Mouse (Mus musculus): ENCODE measurements at regions not wholly inside any gene's neighbourhood (a gene's known extent, or its start where the extent isn't known, plus 50 kb on each side); places are given as distances from the start of the nearest gene placed in this dataset.
A peak's percentile ranks its signal among the peaks of the same experiment; 100 is the strongest.

- no peak for TF ChIP-seq POLR2A (IDR thresholded peaks at IDR 0.05; ENCODE audit: borderline replicate concordance, extremely low read depth, insufficient read depth, insufficient read length, poor library complexity, severe bottlenecking)
- TF ChIP-seq CTCF (IDR thresholded peaks at IDR 0.05; ENCODE audit: borderline replicate concordance, extremely low read depth, insufficient read depth, insufficient read length) = no peak
- peak; percentile 95 for DNase-seq (ENCODE audit: low read depth)
These were observed 69.5 kb downstream of the Ephb3 start for GRCm38 (mm10) chr16:21274012-21274528.

GRCm38 (mm10) chr16:21277789-21278342 is 73.3 kb downstream of the Ephb3 start:
- no peak for DNase-seq (ENCODE audit: low read depth)
- TF ChIP-seq CTCF (IDR thresholded peaks at IDR 0.05; ENCODE audit: borderline replicate concordance, extremely low read depth, insufficient read depth, insufficient read length) (no peak), POLR2A (IDR thresholded peaks at IDR 0.05; ENCODE audit: borderline replicate concordance, extremely low read depth, insufficient read depth, insufficient read length, poor library complexity, severe bottlenecking) (no peak)

DNA sequence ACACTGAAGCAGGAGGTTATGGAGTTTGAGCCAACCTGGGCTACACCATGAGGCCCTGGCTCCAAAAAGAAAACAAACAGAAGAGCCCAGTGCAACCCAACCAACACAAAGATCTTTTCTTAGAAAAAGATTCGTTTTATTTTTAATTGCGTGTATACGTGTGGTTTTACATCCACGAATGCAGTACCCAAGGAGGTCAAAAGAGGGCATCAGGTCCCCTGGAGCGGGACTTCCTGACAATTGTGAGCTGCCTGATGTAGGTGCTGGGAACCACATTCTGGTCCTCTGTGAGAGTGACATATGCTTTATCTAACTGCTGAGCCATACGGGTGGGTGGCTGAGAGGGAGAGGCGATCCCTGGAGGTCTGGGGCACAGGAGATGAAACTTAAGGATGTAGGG is 73.8 kb downstream of the Ephb3 start:
- TF ChIP-seq POLR2A (IDR thresholded peaks at IDR 0.05; ENCODE audit: borderline replicate concordance, extremely low read depth, insufficient read depth, insufficient read length, poor library complexity, severe bottlenecking) (no peak), CTCF (IDR thresholded peaks at IDR 0.05; ENCODE audit: borderline replicate concordance, extremely low read depth, insufficient read depth, insufficient read length) (no peak)
- no peak for DNase-seq (ENCODE audit: low read depth)

GRCm38 (mm10) chr16:21280200-21280627 is 75.7 kb downstream of the Ephb3 start:
- TF ChIP-seq CTCF (IDR thresholded peaks at IDR 0.05; ENCODE audit: borderline replicate concordance, extremely low read depth, insufficient read depth, insufficient read length) = no peak
- no peak for TF ChIP-seq POLR2A (IDR thresholded peaks at IDR 0.05; ENCODE audit: borderline replicate concordance, extremely low read depth, insufficient read depth, insufficient read length, poor library complexity, severe bottlenecking)
- no peak for DNase-seq (ENCODE audit: low read depth)

DNA sequence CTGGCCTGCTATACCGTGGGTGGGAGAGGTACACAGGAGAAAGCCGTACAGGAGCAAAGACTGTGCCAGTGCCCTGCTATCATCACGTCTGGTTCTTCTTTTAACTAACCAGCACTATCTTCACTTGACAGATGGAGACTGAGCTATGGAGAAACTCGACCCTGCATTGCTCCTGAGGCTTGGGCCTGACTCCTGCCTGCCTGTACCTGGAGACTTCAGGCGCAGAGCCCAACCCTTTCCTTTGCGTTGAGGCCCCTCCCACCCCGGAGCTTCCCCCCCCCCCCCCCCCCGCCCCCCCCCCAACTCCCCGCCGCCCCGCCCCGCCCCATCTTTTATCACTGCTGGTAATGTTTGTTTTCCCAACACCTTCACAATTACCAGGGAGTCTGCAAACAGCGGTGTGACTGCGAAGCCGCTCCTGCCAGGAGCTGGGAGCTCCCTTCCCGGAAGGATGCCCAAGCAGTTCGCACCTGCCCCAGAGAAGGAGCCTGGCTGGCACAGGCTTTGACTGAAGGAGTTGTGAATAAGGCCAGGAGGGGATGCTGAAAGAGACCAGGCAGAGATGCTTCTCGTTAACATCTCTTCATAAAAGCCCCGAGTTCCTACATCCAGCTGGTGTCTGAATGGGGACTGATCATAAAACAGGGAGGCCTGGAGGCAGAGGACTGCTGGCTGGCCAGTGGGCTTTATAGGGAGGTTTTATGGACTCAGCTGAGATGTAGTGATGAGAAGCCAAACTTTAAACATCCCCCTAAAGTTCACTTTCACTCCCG is 77.6 kb downstream of the Ephb3 start:
- no peak for TF ChIP-seq POLR2A (IDR thresholded peaks at IDR 0.05; ENCODE audit: borderline replicate concordance, extremely low read depth, insufficient read depth, insufficient read length, poor library complexity, severe bottlenecking)
- TF ChIP-seq CTCF (IDR thresholded peaks at IDR 0.05; ENCODE audit: borderline replicate concordance, extremely low read depth, insufficient read depth, insufficient read length) = no peak

DNA sequence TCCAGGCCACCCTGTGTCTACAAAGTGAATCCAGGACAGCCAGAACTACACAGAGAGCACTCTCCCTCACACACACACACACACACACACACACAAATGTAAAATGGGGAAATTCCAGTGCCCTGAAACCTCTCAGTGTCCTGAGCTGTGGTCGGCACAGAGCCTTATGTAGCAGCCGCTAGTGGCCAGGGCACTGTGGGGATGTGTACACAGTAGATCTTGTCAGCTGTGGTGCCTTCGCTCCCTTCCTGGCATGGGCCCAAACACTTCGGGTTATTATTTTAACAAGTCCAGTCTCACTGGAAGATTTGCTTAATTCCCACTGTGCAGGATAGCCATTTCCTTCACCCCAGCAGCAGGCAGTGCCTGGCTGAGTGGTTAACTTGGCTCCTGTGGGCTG is 81.5 kb downstream of the Ephb3 start:
- TF ChIP-seq CTCF (IDR thresholded peaks at IDR 0.05; ENCODE audit: borderline replicate concordance, extremely low read depth, insufficient read depth, insufficient read length) = no peak
- peak; percentile 35 for DNase-seq (ENCODE audit: low read depth)

More for the DNA sequence above, 77.6 kb downstream of the Ephb3 start:
- DNase-seq (ENCODE audit: low read depth) = peak; percentile 49

- peak; percentile 87 for DNase-seq (ENCODE audit: low read depth)
These were observed 85.0 kb downstream of the Ephb3 start for GRCm38 (mm10) chr16:21289528-21289927.

GRCm38 (mm10) chr16:21293010-21293409 is 88.5 kb downstream of the Ephb3 start:
- TF ChIP-seq POLR2A (IDR thresholded peaks at IDR 0.05; ENCODE audit: borderline replicate concordance, extremely low read depth, insufficient read depth, insufficient read length, poor library complexity, severe bottlenecking) = no peak
- TF ChIP-seq CTCF (IDR thresholded peaks at IDR 0.05; ENCODE audit: borderline replicate concordance, extremely low read depth, insufficient read depth, insufficient read length) = 0 out of 2 replicates have a peak, but pooled peaks have one; percentile 3
- no peak for DNase-seq (ENCODE audit: low read depth)

More at GRCm38 (mm10) chr16:21289528-21289927, 85.0 kb downstream of the Ephb3 start:
- TF ChIP-seq CTCF (IDR thresholded peaks at IDR 0.05; ENCODE audit: borderline replicate concordance, extremely low read depth, insufficient read depth, insufficient read length) (no peak), POLR2A (IDR thresholded peaks at IDR 0.05; ENCODE audit: borderline replicate concordance, extremely low read depth, insufficient read depth, insufficient read length, poor library complexity, severe bottlenecking) (no peak)

DNA sequence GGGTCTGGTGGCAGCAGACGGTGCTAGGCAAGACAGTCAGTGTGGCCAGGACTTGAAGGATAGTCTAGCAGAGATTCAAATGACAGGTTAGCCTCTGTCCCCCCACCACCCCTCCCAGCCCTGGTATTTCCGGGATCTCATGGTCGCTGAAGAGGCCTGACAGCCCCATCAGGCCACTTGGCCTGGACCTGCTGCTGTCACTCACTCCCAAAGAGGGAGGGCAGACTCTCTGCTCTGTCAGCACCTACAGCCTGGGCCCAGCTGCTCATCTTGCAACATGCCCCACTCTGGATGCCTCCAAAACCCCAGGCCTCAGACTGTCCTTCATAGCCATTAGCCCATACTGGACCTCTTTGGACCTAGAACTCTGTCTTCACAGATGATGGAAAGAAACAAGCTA is 89.0 kb downstream of the Ephb3 start:
- TF ChIP-seq CTCF (IDR thresholded peaks at IDR 0.05; ENCODE audit: borderline replicate concordance, extremely low read depth, insufficient read depth, insufficient read length) (no peak), POLR2A (IDR thresholded peaks at IDR 0.05; ENCODE audit: borderline replicate concordance, extremely low read depth, insufficient read depth, insufficient read length, poor library complexity, severe bottlenecking) (no peak)

GRCm38 (mm10) chr16:21294677-21295411 is 90.3 kb downstream of the Ephb3 start:
- DNase-seq (ENCODE audit: low read depth) = peak; percentile 59
- no peak for TF ChIP-seq CTCF (IDR thresholded peaks at IDR 0.05; ENCODE audit: borderline replicate concordance, extremely low read depth, insufficient read depth, insufficient read length)
- no peak for TF ChIP-seq POLR2A (IDR thresholded peaks at IDR 0.05; ENCODE audit: borderline replicate concordance, extremely low read depth, insufficient read depth, insufficient read length, poor library complexity, severe bottlenecking)

More for the DNA sequence above, 89.0 kb downstream of the Ephb3 start:
- no peak for DNase-seq (ENCODE audit: low read depth)
